Mouse (Mus musculus): ENCODE data around the gene Ranbp3. TPM values are rescaled to one million over a fixed set of nuclear protein-coding genes. Genes with fewer than 3 reads are reported as not detected.
A peak's percentile ranks its signal among the peaks of the same experiment; 100 is the strongest.

Gene Ranbp3
- total RNA-seq, 1 experiment from 2014 or later: 79.7 TPM

GRCm38 (mm10) chr17:56673647-56674416 lies 738 bp downstream of the Ranbp3 start:
- DNase-seq: peak; percentile 32

GRCm38 (mm10) chr17:56681791-56682190 lies 8.7 kb downstream of the Ranbp3 start:
- no peak for DNase-seq

GRCm38 (mm10) chr17:56682880-56683279 lies 9.8 kb downstream of the Ranbp3 start:
- no peak for DNase-seq

- DNase-seq: no peak
Measured at GRCm38 (mm10) chr17:56683546-56684140, 10.5 kb downstream of the Ranbp3 start.

GRCm38 (mm10) chr17:56684649-56685048 lies 11.6 kb downstream of the Ranbp3 start:
- no peak for DNase-seq

GRCm38 (mm10) chr17:56686801-56687200 lies 13.7 kb downstream of the Ranbp3 start:
- DNase-seq: no peak

- no peak for DNase-seq
Measured at GRCm38 (mm10) chr17:56688045-56688444, 15.0 kb downstream of the Ranbp3 start.

GRCm38 (mm10) chr17:56688689-56689088 lies 15.6 kb downstream of the Ranbp3 start:
- DNase-seq: no peak

GRCm38 (mm10) chr17:56693395-56693794 lies 20.3 kb downstream of the Ranbp3 start:
- no peak for DNase-seq

- DNase-seq: peak; percentile 76
Measured at GRCm38 (mm10) chr17:56693851-56694310, 20.8 kb downstream of the Ranbp3 start.

GRCm38 (mm10) chr17:56700451-56700850 lies 27.4 kb downstream of the Ranbp3 start:
- DNase-seq: no peak

- no peak for DNase-seq
Measured at GRCm38 (mm10) chr17:56703038-56703437, 29.9 kb downstream of the Ranbp3 start.

- no peak for DNase-seq
Measured at GRCm38 (mm10) chr17:56706515-56706914, 33.4 kb downstream of the Ranbp3 start.

GRCm38 (mm10) chr17:56708692-56709091 lies 35.6 kb downstream of the Ranbp3 start:
- DNase-seq: no peak

GRCm38 (mm10) chr17:56709708-56710107 lies 36.6 kb downstream of the Ranbp3 start:
- DNase-seq: no peak

GRCm38 (mm10) chr17:56715360-56715759 lies 42.3 kb downstream of the Ranbp3 start:
- no peak for DNase-seq

GRCm38 (mm10) chr17:56715914-56716654 lies 43.0 kb downstream of the Ranbp3 start:
- no peak for DNase-seq

GRCm38 (mm10) chr17:56716655-56717362 lies 43.7 kb downstream of the Ranbp3 start:
- DNase-seq: peak; percentile 92

- peak; percentile 96 for DNase-seq
Measured at GRCm38 (mm10) chr17:56717363-56718058, 44.4 kb downstream of the Ranbp3 start, which contains the start of the genes Ndufa11 and Vmac. Gene Ndufa11 (plus strand): TSS chr17:56717767. Gene Vmac (minus strand): TSS chr17:56718022.

- peak; percentile 59 for DNase-seq
Measured at GRCm38 (mm10) chr17:56722441-56722840, 49.3 kb downstream of the Ranbp3 start.

GRCm38 (mm10) chr17:56723419-56724161 lies 50.5 kb downstream of the Ranbp3 start:
- no peak for DNase-seq

All from adrenal gland, postnatal 25 days (tissue).